Mouse (Mus musculus): ENCODE measurements at regions not wholly inside any gene's neighbourhood (a gene's known extent, or its start where the extent isn't known, plus 50 kb on each side); places are given as distances from the start of the nearest gene placed in this dataset.

DNA sequence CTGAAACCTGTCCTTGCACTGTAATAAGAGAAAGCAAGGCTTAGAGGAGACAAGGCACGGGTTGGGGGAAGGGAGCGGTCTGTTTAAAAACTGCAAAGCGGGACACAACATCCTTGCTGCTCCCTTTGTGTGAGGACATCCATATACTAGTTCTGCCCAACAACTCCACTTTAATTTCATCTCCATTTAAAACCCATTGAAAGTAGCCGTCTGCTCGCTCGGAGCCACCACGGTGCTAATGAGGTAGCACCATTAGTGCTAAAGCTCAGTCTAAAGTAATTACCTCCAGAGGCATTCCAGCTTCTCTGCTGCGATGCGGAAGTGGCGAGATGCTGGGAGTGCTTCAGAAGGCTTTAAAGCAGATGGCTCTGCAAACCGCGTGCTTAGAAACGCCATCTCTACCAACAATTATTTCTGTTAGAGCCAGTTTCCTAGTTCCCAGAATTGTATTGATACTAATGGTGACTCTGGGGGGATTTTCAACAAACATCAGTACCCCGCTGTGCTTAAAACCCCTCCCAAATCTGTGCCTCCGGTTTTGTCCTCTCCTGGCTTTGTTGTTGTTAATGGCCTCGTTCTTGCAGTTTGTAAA is 154.7 kb upstream of the Tmtc1 start:
- Histone ChIP-seq H3K27ac (no peak overlapping the region), H3K4me3 (no peak overlapping the region)
- no peak for TF ChIP-seq CTCF (IDR thresholded peaks at IDR 0.05)
- intact Hi-C loops (cut with DNase I): no loop called here
- DNase-seq (ENCODE audit: extremely low spot score in 1 of 2, low spot score in 2 of 2): no peak

DNA sequence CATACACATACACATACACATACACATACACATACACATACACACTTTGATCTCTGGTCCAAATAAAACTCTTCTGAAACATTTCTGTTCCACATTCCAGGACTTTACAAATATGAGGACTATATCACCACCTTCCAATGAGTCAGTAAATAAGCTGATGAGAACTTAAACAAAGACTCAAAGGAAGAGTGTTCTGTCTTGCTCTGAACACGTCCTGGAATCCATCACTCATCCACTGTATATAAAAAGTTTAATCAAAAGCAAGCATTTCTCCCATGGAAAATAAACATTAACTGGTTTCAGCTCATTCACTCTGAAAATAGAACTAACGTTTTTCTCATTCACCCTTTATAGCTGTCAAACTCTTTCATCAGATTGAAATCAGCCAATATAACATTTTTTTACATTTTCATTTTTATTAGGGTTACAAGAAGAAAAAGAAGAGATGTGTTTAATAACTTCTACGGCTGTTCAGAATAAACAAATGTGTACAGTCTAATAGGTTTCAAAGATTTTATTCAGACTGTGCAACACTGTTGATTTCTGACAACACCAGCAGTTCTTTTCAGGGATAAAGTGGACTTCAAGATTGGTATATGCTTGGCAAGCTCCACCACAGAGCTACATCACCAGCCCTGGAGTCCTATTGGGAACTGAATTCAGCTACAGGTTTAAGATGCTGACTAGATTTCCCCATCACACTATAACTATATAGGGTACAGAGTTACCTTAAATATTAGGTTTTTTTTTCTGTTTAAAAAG is 151.0 kb upstream of the Tmtc1 start:
- no peak overlapping the region for H3K27ac ChIP-seq
- intact Hi-C loops (cut with DNase I): no loop called here
- no peak for TF ChIP-seq CTCF (IDR thresholded peaks at IDR 0.05)

DNA sequence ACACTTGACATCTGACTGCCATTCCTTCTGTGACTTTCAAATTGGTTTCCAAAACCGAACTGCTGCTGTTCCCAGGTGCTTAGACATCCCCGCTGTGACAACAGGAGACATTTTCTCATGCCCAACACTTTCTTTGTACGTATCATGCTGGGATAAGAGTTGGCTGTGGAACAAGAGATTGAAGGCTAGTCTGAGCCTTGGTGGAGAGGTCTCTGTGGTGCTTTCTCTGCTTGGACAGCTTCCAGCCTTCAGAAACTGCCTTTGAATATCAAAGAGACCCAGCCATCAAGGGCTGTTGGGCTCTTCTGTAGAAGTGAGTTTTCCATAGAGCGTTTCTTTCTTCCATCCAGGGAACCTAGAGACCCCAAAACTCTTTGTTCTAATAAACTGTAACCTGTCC is 144.8 kb upstream of the Tmtc1 start:
- no peak for DNase-seq (ENCODE audit: extremely low spot score in 1 of 2, low spot score in 2 of 2)
- TF ChIP-seq CTCF (IDR thresholded peaks at IDR 0.05): no peak
- intact Hi-C loops (cut with DNase I): no loop called here
- no peak overlapping the region for H3K27ac ChIP-seq
- no peak overlapping the region for H3K4me3 ChIP-seq

More for the DNA sequence above, 151.0 kb upstream of the Tmtc1 start:
- DNase-seq (ENCODE audit: extremely low spot score in 1 of 2, low spot score in 2 of 2): no peak
- H3K4me3 ChIP-seq: no peak overlapping the region

DNA sequence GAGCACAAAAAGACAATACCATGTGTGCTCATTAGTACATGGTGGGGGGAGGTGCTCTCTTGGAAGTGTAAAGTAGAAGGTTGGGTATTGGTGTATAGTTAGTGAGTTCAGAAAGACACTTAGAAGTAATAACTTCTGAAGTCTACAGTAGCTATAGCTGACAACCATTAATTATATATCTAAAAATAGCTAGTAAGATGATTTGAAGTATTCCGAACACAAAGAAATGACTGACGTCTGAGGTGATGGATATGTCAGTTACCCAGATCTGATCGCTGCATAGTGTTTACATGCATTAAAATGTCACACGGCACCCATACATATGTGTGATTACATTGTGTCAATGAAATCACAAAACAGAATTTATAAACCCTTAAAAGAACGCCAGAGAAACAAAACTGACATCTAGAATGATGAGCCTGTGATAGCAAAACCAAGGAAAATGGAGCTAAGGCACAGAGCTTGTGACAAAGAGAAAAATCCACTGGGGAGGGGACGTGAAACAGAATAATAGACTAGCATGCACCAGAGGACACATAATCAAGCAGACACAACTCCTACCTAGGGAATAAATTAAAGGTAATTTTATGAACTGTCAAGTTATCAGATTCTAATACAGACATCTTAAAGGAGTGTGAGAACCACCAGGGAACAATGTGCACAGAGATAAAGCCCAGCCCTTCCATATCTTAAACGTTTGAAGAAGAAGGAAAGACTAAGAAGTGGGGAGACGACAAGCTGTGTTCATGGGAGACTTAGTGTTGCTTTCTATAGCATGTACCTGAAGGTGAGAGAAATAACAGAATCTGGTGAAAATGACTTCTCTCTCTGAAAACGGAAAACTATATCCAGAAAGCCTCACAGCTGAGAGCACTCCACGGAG is 142.5 kb upstream of the Tmtc1 start:
- no peak for TF ChIP-seq CTCF (IDR thresholded peaks at IDR 0.05)
- H3K27ac ChIP-seq: no peak overlapping the region
- DNase-seq (ENCODE audit: extremely low spot score in 1 of 2, low spot score in 2 of 2): no peak
- H3K4me3 ChIP-seq: no peak overlapping the region
- intact Hi-C loops (cut with DNase I): no loop called here

DNA sequence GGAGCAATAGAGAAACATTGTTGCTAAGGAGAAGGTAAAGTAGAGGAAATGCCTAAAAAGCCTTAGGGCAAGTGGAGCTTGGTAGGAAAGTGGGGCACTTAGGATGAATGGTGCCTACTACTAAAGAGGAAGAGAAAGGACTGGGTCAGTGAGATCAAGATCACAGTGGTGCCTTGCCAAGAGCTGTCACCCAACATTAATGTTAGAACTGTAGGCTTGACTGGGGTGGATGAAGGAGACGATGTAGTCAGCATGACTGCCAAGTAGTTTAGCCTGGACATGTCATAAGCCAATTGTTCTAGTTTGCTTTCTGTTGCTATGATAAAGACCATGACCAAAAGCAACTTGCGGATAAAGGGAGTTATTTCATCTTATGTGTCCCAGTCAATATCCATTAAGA is 139.9 kb upstream of the Tmtc1 start:
- TF ChIP-seq CTCF (IDR thresholded peaks at IDR 0.05): no peak
- Histone ChIP-seq H3K4me3 (no peak overlapping the region), H3K27ac (no peak overlapping the region)
- DNase-seq (ENCODE audit: extremely low spot score in 1 of 2, low spot score in 2 of 2): no peak
- intact Hi-C loops (cut with DNase I): no loop called here

DNA sequence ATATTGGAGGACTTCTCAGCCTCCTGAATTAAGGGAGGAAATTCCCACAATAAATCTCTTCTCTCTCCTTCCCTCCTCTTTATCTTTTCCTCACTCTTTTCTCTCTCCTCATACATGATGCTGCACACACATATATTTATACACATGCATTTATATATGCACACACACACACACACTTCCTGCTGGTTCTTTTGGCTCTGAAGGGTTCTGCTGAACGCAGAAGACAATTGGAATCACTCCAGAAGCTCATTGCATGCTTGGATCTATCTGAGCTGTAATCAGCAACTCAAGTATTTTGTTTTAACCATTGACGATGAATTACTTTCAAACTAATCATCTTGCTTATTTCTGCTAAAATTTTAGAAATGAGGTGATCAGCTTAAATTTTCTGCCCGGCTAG is 134.1 kb upstream of the Tmtc1 start:
- Histone ChIP-seq H3K27ac (no peak overlapping the region), H3K4me3 (no peak overlapping the region)
- no peak for DNase-seq (ENCODE audit: extremely low spot score in 1 of 2, low spot score in 2 of 2)
- intact Hi-C loops (cut with DNase I): no loop called here
- TF ChIP-seq CTCF (IDR thresholded peaks at IDR 0.05): no peak

DNA sequence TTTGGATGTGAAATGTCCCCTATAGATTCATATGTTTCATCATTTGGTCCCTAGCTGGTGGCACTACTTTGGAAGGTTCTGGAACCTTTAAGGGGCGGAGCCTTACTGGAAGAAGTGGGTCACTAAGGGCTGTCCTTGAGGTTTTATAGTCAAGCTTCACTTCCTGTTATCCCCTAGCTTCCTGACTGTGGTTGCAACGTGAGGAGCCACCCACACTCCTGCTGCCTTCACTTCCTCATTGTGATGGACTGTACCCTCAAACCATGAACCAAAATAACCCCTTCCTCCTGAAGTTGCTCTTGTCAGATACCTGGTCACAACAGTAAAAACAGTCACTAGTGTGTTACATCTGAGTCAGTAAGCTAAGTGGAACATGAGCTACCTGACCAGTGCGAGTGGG is 133.5 kb upstream of the Tmtc1 start:
- no peak overlapping the region for H3K27ac ChIP-seq
- intact Hi-C loops (cut with DNase I): no loop called here
- no peak for DNase-seq (ENCODE audit: extremely low spot score in 1 of 2, low spot score in 2 of 2)
- TF ChIP-seq CTCF (IDR thresholded peaks at IDR 0.05): no peak
- no peak overlapping the region for H3K4me3 ChIP-seq

DNA sequence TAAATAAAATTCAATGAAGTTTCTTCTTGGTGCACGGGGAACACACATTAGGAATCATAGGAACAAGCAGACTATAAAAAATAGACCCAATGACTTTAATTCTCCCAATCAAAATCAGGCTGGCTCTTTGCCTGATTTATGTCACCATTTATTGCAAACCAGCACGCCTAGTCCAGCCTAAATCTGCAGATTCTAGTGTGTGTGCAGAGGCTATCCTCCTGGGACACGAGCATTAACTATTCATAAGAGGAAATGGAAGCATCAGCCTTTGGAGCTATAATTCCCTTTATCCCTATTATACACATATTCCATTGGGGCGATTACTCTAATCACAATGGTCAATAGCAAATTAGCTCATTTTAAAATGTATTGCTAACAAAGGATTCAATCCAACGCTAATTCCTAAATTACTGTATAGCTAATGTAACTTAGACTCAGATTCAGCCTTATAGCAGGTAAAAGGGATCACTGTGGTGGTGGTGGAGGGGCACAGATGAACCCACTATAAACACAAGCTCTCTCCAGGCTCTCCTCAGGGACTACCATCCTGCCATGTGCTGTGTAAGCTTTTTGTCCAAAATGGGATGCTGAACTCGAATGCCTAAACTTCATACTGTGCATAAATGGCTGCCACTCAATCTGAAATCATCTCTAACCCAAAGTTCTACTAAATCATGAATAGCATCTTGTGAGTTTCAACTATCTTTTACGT is 130.7 kb upstream of the Tmtc1 start:
- no peak overlapping the region for H3K4me3 ChIP-seq
- intact Hi-C loops (cut with DNase I): no loop called here
- TF ChIP-seq CTCF (IDR thresholded peaks at IDR 0.05): no peak
- DNase-seq (ENCODE audit: extremely low spot score in 1 of 2, low spot score in 2 of 2): no peak
- no peak overlapping the region for H3K27ac ChIP-seq

DNA sequence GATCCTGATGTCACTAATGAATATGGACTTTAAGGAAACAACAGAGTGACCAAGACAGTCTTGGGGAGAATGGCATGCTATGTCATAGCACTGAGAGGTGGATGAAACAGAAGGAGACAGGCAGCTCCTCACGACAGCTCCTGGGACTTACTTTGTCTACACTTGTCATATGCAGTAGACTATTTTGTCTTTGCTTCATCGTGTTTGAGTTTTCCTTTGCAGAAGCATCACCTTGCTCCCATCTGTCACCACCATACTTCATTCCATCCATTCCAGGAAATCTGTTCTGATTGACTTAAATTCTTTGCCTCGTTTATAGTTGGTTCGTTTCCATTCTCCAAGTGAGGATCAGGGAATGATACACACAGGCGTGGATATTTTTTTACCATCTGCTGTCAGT is 128.0 kb upstream of the Tmtc1 start:
- DNase-seq (ENCODE audit: extremely low spot score in 1 of 2, low spot score in 2 of 2): no peak
- intact Hi-C loops (cut with DNase I): no loop called here
- no peak for TF ChIP-seq CTCF (IDR thresholded peaks at IDR 0.05)
- H3K27ac ChIP-seq: peak overlapping the region; percentile 48; the same call in 1 of the 2 replicates
- H3K4me3 ChIP-seq: no peak overlapping the region

DNA sequence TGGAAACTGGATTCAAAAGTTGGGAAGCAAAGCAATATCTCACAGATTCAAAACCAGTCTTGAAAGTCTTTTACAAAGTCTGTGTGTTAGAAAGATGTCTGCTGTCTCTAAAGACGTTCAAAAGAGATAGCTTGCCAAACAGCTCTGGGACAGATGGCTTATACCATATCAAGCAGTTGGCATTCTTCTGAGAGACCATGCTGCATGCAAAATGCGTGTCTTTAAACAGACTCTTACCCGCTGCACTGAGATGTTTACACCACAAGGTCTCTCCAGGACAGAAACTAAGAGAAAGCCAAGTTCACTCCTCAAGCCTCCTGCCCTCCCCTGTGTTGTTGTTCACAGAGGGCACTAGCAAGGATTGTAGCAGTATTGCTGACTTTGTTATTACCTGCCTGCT is 127.5 kb upstream of the Tmtc1 start:
- intact Hi-C loops (cut with DNase I): no loop called here
- Histone ChIP-seq H3K27ac (no peak overlapping the region; the same call in 1 of the 2 replicates), H3K4me3 (no peak overlapping the region)
- no peak; the same call in 1 of the 2 replicates for TF ChIP-seq CTCF (IDR thresholded peaks at IDR 0.05)
- DNase-seq (ENCODE audit: extremely low spot score in 1 of 2, low spot score in 2 of 2): no peak

DNA sequence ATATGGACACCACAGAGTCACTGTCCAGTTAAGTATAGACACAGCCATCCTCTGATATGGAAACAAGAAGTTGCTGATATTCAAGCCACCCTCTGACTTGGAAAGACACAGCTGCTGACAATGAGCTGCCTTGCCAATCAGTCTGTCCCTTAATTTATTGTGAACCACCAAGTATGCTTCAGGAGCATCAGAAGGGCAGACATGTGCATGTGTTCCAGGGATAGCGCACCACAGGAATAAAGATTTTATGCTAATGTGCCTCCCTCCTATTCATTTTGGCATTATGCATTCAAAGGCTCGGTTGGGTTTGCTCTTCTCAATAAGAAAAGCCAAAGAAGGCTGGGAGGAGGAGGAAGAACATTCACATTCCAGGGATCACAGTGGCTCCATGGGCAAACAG is 120.0 kb upstream of the Tmtc1 start:
- TF ChIP-seq CTCF (IDR thresholded peaks at IDR 0.05): no peak
- intact Hi-C loops (cut with DNase I): no loop called here
- DNase-seq (ENCODE audit: extremely low spot score in 1 of 2, low spot score in 2 of 2): no peak
- H3K4me3 ChIP-seq: no peak overlapping the region
- no peak overlapping the region for H3K27ac ChIP-seq

All from left cerebral cortex, adult 2 months (tissue).